8 mouse cellular contexts compared by ENCODE assay signal in the genomic region with DNA sequence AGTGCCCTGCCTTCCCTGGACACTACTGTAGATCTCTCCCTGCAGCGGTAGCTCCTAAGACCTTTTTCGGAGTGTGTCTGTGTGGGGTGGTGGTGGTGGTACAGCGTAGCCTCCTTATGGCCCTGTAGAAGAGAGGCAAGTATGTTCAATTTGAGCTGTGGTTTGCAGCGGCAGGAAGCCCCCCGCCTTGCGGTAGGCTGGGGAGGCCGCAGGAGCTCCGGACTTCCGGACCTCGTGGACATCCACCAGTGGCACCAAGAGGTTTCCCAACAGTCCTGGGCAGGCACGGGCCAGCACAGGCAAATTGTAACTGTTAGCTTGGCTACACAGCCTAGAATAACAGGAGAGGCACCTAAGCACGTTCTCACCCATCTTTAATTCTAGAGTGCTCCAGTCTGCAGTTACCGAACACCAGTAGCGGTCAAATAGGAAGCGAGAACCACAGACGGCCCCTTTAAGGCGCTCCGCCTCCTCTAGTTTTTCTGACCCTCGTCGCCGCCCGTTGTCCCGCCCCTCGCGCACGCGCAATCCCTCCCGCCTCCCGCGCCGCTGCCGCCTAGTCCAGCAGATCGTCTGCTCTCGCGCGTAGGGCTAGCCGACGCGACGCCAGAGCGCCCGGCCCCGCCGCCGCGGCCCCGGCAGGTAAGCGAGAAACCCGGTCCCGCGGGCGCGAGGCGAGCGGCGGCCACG. TPM values are rescaled to one million over a fixed set of nuclear protein-coding genes. Genes with fewer than 3 reads are reported as not detected.
DNase-seq lines count a peak whose midpoint lies in the region; ATAC-seq and TF ChIP-seq lines count a peak whose summit lies in the region.

A gene (plus strand): TSS at position 519 of the 690 bp plus-strand sequence.

- DNase-seq in ES-E14 (ENCODE audit: low read depth, low spot score): peak; percentile 89
- peak; percentile 94 for DNase-seq in cerebellum, adult 11-12 months
- peak; percentile 89 for DNase-seq in heart, postnatal 25 days (ENCODE audit: low spot score)
- peak; percentile 97 for DNase-seq in layer of hippocampus, adult 18-20 months (ENCODE audit: low spot score in 2 of 2)
- DNase-seq in lung, adult 2 months: peak; percentile 99
- peak; percentile 93 for DNase-seq in thymus, adult 18-20 months

- H3K27ac ChIP-seq in ES-E14 (ENCODE audit: insufficient read depth, low read depth, low read length, poor library complexity, severe bottlenecking): peak within 1 kb of the TSS; percentile 72
- H3K27ac ChIP-seq in forebrain, embryonic 15.5 days (replicated peaks): peak within 1 kb of the TSS; percentile 87

- H3K9ac ChIP-seq in ES-E14 (ENCODE audit: insufficient read depth, low read depth, low read length, poor library complexity, severe bottlenecking): peak within 1 kb of the TSS; percentile 93
- peak within 1 kb of the TSS; percentile 87 for H3K9ac ChIP-seq in forebrain, embryonic 15.5 days (replicated peaks)

- H3K4me1 ChIP-seq in ES-E14 (ENCODE audit: control insufficient read depth in 2 of 2, insufficient read depth in 2 of 2, low read length in 2 of 2, poor library complexity in 1 of 2): peaks cover 1 to 10% of the 10 kb centered on the region in 2 experiments; a peak in 2 of 4 replicates
- peaks cover 25% of the 10 kb centered on the region for H3K4me1 ChIP-seq in forebrain, embryonic 15.5 days
- peaks cover 12% of the 10 kb centered on the region; the same call in 1 of the 2 replicates for H3K4me1 ChIP-seq in lung, adult 2 months (ENCODE audit: control insufficient read depth, insufficient read depth, low read length)

- H3K4me2 ChIP-seq in forebrain, embryonic 15.5 days (replicated peaks): peak within 1 kb of the TSS; percentile 90

- no peaks in the 10 kb centered on the region for H3K9me3 ChIP-seq in ES-E14 (ENCODE audit: control insufficient read depth, insufficient read depth, low read depth, low read length)
- no peaks in the 10 kb centered on the region for H3K9me3 ChIP-seq in forebrain, embryonic 15.5 days

- peak; percentile 53; the same call in 1 of the 2 replicates for TF ChIP-seq POLR2A in lung, adult 2 months (IDR thresholded peaks at IDR 0.05; ENCODE audit: borderline replicate concordance, extremely low read depth, low read depth, low read length)

- WGBS in forebrain, embryonic 15.5 days: under 1% methylated on average over 57 of the region's 57 CpGs
- WGBS in lung, adult 2 months: under 1% methylated on average over 57 of the region's 57 CpGs

- TF ChIP-seq CTCF in lung, adult 2 months (IDR thresholded peaks at IDR 0.05; ENCODE audit: insufficient read depth, low read length): peak; percentile 25; the same call in 1 of the 2 replicates

- in situ Hi-C loops in ES-E14 (cut with MboI; ENCODE audit: low sequenced_read_pairs in 2 of 2, unreplicated experiment in 2 of 2): no loop called here

- peaks cover 16% of the 10 kb centered on the region for H3K36me3 ChIP-seq in ES-E14 (ENCODE audit: control insufficient read depth, insufficient read depth, low read length, poor library complexity, severe bottlenecking)
- peaks cover 11% of the 10 kb centered on the region for H3K36me3 ChIP-seq in forebrain, embryonic 15.5 days

- H3K4me3 ChIP-seq in ES-E14 (ENCODE audit: insufficient read depth in 1 of 2, low read depth in 1 of 2, low read length in 2 of 2, poor library complexity in 1 of 2, severe bottlenecking in 1 of 2): peak within 1 kb of the TSS; percentile 81 to 96
- H3K4me3 ChIP-seq in forebrain, embryonic 15.5 days: peak within 1 kb of the TSS; percentile 91
- peak within 1 kb of the TSS; percentile 91 for H3K4me3 ChIP-seq in lung, adult 2 months (replicated peaks; ENCODE audit: extremely low read depth, low read depth, low read length)

- peak; percentile 95 for ATAC-seq in forebrain, embryonic 15.5 days (replicated peaks)
- peak; percentile 81 for ATAC-seq in neutrophil, adult 5-6 weeks (ENCODE audit: extremely low read depth, insufficient number of reproducible peaks, low FRiP score, poor library complexity, severe bottlenecking)

- H3K27me3 ChIP-seq in forebrain, embryonic 15.5 days: no peaks in the 10 kb centered on the region

- intact Hi-C loops in heart, postnatal 25 days (cut with DNase I): loop anchor here (1.0 to 10.0 kb wide), 3 partner anchors 38 to 230 kb away; a partner anchor contains a TSS

TF ChIP-seq in ES-E14, 5 proteins besides CTCF, POLR2A, EP300 and RAD21:
- no peak for TF ChIP-seq ZNF384 (IDR thresholded peaks at IDR 0.05; ENCODE audit: low read depth, low read length)
- TF ChIP-seq MAFK (IDR thresholded peaks at IDR 0.05; ENCODE audit: insufficient read depth, low read depth, low read length): no peak
- no peak for TF ChIP-seq ZC3H11A (IDR thresholded peaks at IDR 0.05; ENCODE audit: borderline replicate concordance, low read depth, low read length)
- peak; percentile 74; the same call in 1 of the 2 replicates for TF ChIP-seq HCFC1 (IDR thresholded peaks at IDR 0.05; ENCODE audit: borderline replicate concordance, insufficient read depth, low read length)
- TF ChIP-seq CHD2 (IDR thresholded peaks at IDR 0.05; ENCODE audit: low read depth, low read length): no peak

RNA-seq across cellular contexts. Expression of the gene that starts here (rescaled TPM):
- total RNA-seq in ES-E14 (2012; rRNA removed): 103 and 106 TPM in 2 replicates
- polyA plus RNA-seq in forebrain, embryonic 15.5 days (2015; fragmentation: Nextera tagmentation; extraction: Ambion mirVana): 50.5 and 55.4 TPM in 2 replicates
- total RNA-seq in heart, postnatal 25 days (2021): 10 to 100 TPM; 23.4 to 23.7 TPM
- total RNA-seq in layer of hippocampus, adult 18-20 months (2021): 10 to 100 TPM; 26.7 to 28.0 TPM
- polyA plus RNA-seq in lung, adult 2 months (2012; rRNA removed): 21.5 and 21.6 TPM in 2 replicates
- total RNA-seq in neutrophil, adult 5-6 weeks (2017): 32.3 and 36.8 TPM in 2 replicates

Comparison
In these comparisons a context has a peak if more than half of its experiments do, and no peak if none do; other contexts are left out.
1. Peak in every context shown above with its lines: DNase-seq, ATAC-seq, H3K4me3 ChIP-seq and H3K27ac ChIP-seq.